In genomic region chr4:101082176-101082888, GRCm38 (mm10) we compare ENCODE assay signal across 9 mouse cellular contexts. TPM values are rescaled to one million over a fixed set of nuclear protein-coding genes. Genes with fewer than 3 reads are reported as not detected.
DNase-seq lines count a peak whose midpoint lies in the region; ATAC-seq lines count a peak whose summit lies in the region.
"Had no signal": no experiment of that assay in that cellular context is flagged by ENCODE, and none has a peak within 500 bp of the region (broad histone marks: within the 10 kb centered on the region; RNA-seq: fewer than 3 reads in every experiment).

No protein-coding gene starts in this region.

- DNase-seq in midbrain, embryonic 10.5 days (ENCODE audit: low spot score), result peak; percentile 26
- peak; percentile 8 for DNase-seq in yolk sac, embryonic 10.5 days (ENCODE audit: low spot score)
- DNase-seq in testis, postnatal 14 days (ENCODE audit: low spot score), result no peak
- DNase-seq in left cerebral cortex, adult 8-10 months (ENCODE audit: low spot score in 2 of 2), result no peak
- DNase-seq: thymus, postnatal 14 days had no signal

- WGBS in midbrain, embryonic 10.5 days, result 17% methylated on average over 17 of the region's 17 CpGs
- 14% methylated on average over 17 of the region's 17 CpGs for WGBS in midbrain, embryonic 15.5 days
- 16% methylated on average over 17 of the region's 17 CpGs for WGBS in hindbrain, embryonic 16.5 days
- WGBS in limb, embryonic 12.5 days, result 31% methylated on average over 17 of the region's 17 CpGs

- ATAC-seq in midbrain, embryonic 15.5 days (replicated peaks), result no peak; the same call in 1 of the 2 replicates
- ATAC-seq in hindbrain, embryonic 16.5 days, result peak; percentile 76
- ATAC-seq in limb, embryonic 12.5 days (ENCODE audit: insufficient number of reproducible peaks, insufficient read depth, low FRiP score, low TSS enrichment, low read depth), result peak; percentile 56; the same call in 1 of the 2 replicates
- ATAC-seq in granulocyte monocyte progenitor cell, adult 5-6 weeks (replicated peaks; ENCODE audit: poor library complexity, severe bottlenecking), result no peak

- peak overlapping the region; percentile 73 for H3K27ac ChIP-seq in midbrain, embryonic 10.5 days (replicated peaks)
- no peak overlapping the region for H3K27ac ChIP-seq in midbrain, embryonic 15.5 days
- no peak overlapping the region for H3K27ac ChIP-seq in hindbrain, embryonic 16.5 days (ENCODE audit: low read depth, low read length)
- H3K27ac ChIP-seq in limb, embryonic 12.5 days, result peak overlapping the region; percentile 85

- H3K4me2 ChIP-seq in midbrain, embryonic 15.5 days, result no peak overlapping the region
- H3K4me2 ChIP-seq in hindbrain, embryonic 16.5 days (ENCODE audit: low read length), result 0 out of 2 replicates have a peak overlapping the region, but pooled peaks have one; percentile 5
- peak overlapping the region; percentile 32 for H3K4me2 ChIP-seq in limb, embryonic 12.5 days

- peak overlapping the region; percentile 17 for H3K4me3 ChIP-seq in midbrain, embryonic 10.5 days
- H3K4me3 ChIP-seq in midbrain, embryonic 15.5 days, result no peak overlapping the region
- no peak overlapping the region for H3K4me3 ChIP-seq in hindbrain, embryonic 16.5 days (ENCODE audit: low read length)
- no peak overlapping the region for H3K4me3 ChIP-seq in limb, embryonic 12.5 days (replicated peaks)

- peaks cover 11% of the 10 kb centered on the region for H3K36me3 ChIP-seq in midbrain, embryonic 10.5 days
- no peaks in the 10 kb centered on the region for H3K36me3 ChIP-seq in midbrain, embryonic 15.5 days (replicated peaks)
- H3K36me3 ChIP-seq in hindbrain, embryonic 16.5 days (ENCODE audit: control insufficient read depth, insufficient read depth, low read length), result no peaks in the 10 kb centered on the region
- H3K36me3 ChIP-seq in limb, embryonic 12.5 days, result no peaks in the 10 kb centered on the region

- no peak overlapping the region for H3K9ac ChIP-seq in midbrain, embryonic 15.5 days
- no peak overlapping the region for H3K9ac ChIP-seq in hindbrain, embryonic 16.5 days (ENCODE audit: low read depth, low read length)
- H3K9ac ChIP-seq in limb, embryonic 12.5 days (replicated peaks), result 0 out of 2 replicates have a peak overlapping the region, but pooled peaks have one; percentile 24

- no peaks in the 10 kb centered on the region for H3K9me3 ChIP-seq in midbrain, embryonic 10.5 days (replicated peaks)
- no peaks in the 10 kb centered on the region for H3K9me3 ChIP-seq in midbrain, embryonic 15.5 days
- H3K9me3 ChIP-seq in hindbrain, embryonic 16.5 days (ENCODE audit: control insufficient read depth, low read length), result no peaks in the 10 kb centered on the region
- H3K9me3 ChIP-seq in limb, embryonic 12.5 days, result no peaks in the 10 kb centered on the region

- H3K4me1 ChIP-seq in midbrain, embryonic 10.5 days, result peaks cover 52% of the 10 kb centered on the region
- no peaks in the 10 kb centered on the region for H3K4me1 ChIP-seq in midbrain, embryonic 15.5 days
- no peaks in the 10 kb centered on the region; the same call in 1 of the 2 replicates for H3K4me1 ChIP-seq in hindbrain, embryonic 16.5 days (ENCODE audit: control insufficient read depth, insufficient read depth, low read depth, low read length)
- H3K4me1 ChIP-seq in limb, embryonic 12.5 days (replicated peaks), result peaks cover 21% of the 10 kb centered on the region

- no peaks in the 10 kb centered on the region for H3K27me3 ChIP-seq in midbrain, embryonic 10.5 days (ENCODE audit: low read depth, poor library complexity, severe bottlenecking)
- no peaks in the 10 kb centered on the region for H3K27me3 ChIP-seq in midbrain, embryonic 15.5 days (replicated peaks)
- no peaks in the 10 kb centered on the region for H3K27me3 ChIP-seq in hindbrain, embryonic 16.5 days (replicated peaks; ENCODE audit: control insufficient read depth, insufficient read depth, low read length)
- H3K27me3 ChIP-seq in limb, embryonic 12.5 days, result no peaks in the 10 kb centered on the region

RNA-seq across cellular contexts. Expression of gene Raver2, which starts 13.5 kb away (rescaled TPM):
- 12.9 and 14.8 TPM in 2 replicates for polyA plus RNA-seq in midbrain, embryonic 10.5 days (2016; fragmentation: Nextera tagmentation; extraction: Ambion mirVana)
- 4.4 and 4.6 TPM in 2 replicates for polyA plus RNA-seq in midbrain, embryonic 15.5 days (2015; fragmentation: Nextera tagmentation; extraction: Ambion mirVana)
- polyA plus RNA-seq in hindbrain, embryonic 16.5 days (2015; fragmentation: Nextera tagmentation; extraction: Ambion mirVana), result 4.7 and 6.0 TPM in 2 replicates
- 18.0 and 19.7 TPM in 2 replicates for polyA plus RNA-seq in limb, embryonic 12.5 days (2016; fragmentation: Nextera tagmentation; extraction: Ambion mirVana)
- total RNA-seq in granulocyte monocyte progenitor cell, adult 5-6 weeks (2014; fragmentation: Nextera tagmentation), result not detected in 2 replicates
- 0.10 TPM in 1 of 2 replicates, not detected in the other for total RNA-seq in granulocyte monocyte progenitor cell, adult 5-6 weeks (2017)
- total RNA-seq in left cerebral cortex, adult 8-10 months (2022), result 10 to 100 TPM; 12.5 to 16.2 (median 15.2) TPM

Comparison
In these comparisons a context has a peak if more than half of its experiments do, and no peak if none do; other contexts are left out.
1. H3K27ac ChIP-seq: peak in midbrain, embryonic 10.5 days (single experiment) and limb, embryonic 12.5 days (single experiment); none in midbrain, embryonic 15.5 days (single experiment) and hindbrain, embryonic 16.5 days (single experiment).
2. DNase-seq: peak in midbrain, embryonic 10.5 days (single experiment) and yolk sac, embryonic 10.5 days (single experiment); none in testis, postnatal 14 days (single experiment) and left cerebral cortex, adult 8-10 months (0 of 2).
3. ATAC-seq: peak in hindbrain, embryonic 16.5 days (single experiment) and limb, embryonic 12.5 days (single experiment); none in midbrain, embryonic 15.5 days (single experiment) and granulocyte monocyte progenitor cell, adult 5-6 weeks (single experiment).